Mouse (Mus musculus) spleen, postnatal 14 days (tissue): ENCODE measurements around the gene Slc16a6.

Experiments used
- DNase-seq, 2 experiments: peaks; one replicate each; pipeline ENCODE4 v3.0.0; 2021 to 2022; ENCODE audit warnings: low spot score in 2 of 2

Gene Slc16a6

GRCm38 (mm10) chr11:109416709-109417420 is 56.5 kb downstream of the Slc16a6 start:
- DNase-seq, result no peak

- no peak for DNase-seq
Measured at GRCm38 (mm10) chr11:109414802-109415201, 58.6 kb downstream of the Slc16a6 start.

GRCm38 (mm10) chr11:109413617-109414016 is 59.8 kb downstream of the Slc16a6 start, which contains the start of gene 9930022D16Rik:
Gene 9930022D16Rik (plus strand): TSS chr11:109413917.
- DNase-seq, result no peak

- DNase-seq, result no peak
Measured at GRCm38 (mm10) chr11:109410197-109410980, 63.0 kb downstream of the Slc16a6 start.

GRCm38 (mm10) chr11:109406431-109406830 is 67.0 kb downstream of the Slc16a6 start:
- DNase-seq, result no peak
